Mouse (Mus musculus) adrenal gland, adult 2 months (tissue): ENCODE measurements at regions not wholly inside any gene's neighbourhood (a gene's known extent, or its start where the extent isn't known, plus 50 kb on each side); places are given as distances from the start of the nearest gene placed in this dataset.

Experiments used
- DNase-seq: peaks from one replicate; pipeline ENCODE4 v3.0.0; 2021

DNA sequence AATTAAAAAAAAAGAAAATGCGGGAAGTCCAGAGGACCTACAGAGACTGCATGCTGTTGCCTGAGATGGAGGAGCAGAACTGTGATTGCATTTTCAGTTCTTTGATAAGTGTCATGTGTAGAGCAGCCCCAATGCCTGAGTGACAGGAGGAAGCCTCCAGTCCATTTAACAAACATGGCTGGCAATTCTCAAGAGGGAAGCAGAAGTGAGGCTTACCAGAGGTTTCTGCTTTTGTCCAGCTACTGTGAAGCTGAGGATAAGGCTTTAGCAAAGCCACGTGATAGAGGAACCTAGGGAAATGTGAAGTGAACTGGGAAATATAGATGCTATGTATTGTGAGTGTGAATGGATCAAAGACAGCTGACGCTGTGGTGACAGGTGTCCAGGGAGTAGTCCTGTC is 56.6 kb downstream of the Sucnr1 start:
- DNase-seq, result no peak

DNA sequence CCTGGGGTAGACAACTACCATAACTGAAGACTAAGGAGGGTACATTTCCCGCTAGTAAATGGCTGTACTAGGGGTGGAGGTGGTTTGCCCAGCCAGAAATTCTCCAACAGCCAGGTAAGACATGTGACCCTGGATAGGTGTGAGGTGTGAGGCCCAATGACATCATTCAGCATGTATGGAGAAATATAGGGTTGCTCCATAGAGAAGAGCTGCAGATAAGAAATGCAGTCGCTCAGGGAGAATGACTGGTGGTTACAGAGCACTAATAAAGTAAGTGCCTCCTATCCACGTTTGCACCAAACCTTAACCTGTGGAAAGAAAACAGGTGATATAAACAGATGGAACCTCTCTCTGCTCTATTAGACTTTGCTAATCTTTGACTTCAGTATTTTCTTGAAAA is 78.2 kb downstream of the Sucnr1 start:
- no peak for DNase-seq

DNA sequence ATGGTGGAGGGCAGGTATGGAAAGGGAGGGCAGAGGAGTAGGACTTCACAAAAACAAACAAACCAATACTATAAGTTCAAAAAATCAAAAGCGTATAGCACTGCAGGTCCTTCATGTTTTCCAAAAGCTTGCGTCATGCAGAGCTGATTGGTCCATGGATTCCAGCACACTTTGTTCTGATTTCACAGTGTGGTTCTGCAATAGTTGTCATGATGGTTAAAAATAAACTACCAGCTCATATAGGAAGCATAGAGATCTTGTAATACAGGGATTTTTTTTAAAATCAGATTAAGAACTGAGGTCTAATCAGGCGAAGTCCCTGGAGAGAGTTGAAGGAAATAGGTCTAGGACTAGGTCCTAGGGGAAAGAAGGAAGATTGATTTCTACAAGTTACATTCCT is 86.0 kb downstream of the Sucnr1 start:
- peak; percentile 8 for DNase-seq

DNA sequence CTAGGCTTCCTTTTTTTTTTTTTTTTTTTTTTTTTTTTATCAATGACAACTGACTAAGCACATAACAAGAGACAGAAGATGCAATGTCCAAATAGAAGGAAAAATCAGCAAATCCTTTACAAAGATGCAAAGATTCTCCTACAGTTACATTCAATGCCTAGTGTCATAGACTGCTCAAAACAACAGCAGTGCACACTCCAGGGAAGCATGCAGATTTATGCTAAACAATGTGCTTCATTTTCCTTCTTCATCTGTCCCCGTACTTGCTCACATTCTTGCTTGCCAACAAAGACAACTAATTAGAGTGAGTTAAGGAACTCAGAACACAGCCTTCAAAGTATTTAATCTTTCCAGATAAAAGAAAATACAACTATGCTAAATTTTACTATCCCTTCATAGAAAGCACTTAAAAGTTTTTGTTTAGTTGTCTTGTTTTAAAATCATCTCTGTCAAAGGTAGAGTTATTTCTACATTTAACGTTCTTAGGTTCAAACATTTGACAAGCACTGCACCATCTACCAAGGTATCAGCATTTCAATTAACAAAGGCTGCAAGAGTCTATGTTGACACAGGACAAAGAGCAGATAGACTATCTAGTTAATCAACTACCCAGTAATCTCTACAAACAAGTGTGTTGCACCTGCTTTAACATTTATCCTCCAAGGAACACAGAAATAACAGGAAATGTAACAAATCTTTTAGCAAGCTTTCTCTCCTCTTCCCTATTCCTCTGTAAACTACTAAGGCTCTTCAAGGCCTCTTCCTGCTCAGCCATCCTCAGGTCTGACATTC is 86.7 kb downstream of the Sucnr1 start:
- DNase-seq, result no peak

DNA sequence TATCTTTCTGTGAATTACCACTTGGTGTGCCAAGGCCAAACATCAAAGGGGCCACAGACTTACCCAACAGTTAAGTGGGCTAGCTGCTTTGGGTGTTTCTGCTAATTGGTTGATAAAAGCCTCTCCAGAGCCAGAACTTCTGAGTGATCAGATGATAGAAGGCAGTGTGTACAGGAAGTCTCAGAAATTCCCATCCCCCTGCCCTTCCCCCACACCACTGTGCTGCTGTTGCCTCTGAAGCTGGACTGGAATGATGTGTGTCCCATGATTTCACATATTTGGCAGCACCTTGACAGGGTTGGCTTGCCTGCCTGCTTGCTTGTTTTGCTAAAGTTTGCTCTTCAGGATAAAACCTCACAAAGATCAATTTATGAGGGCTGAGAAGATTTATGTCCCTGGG is 87.9 kb downstream of the Sucnr1 start:
- peak; percentile 44 for DNase-seq

DNA sequence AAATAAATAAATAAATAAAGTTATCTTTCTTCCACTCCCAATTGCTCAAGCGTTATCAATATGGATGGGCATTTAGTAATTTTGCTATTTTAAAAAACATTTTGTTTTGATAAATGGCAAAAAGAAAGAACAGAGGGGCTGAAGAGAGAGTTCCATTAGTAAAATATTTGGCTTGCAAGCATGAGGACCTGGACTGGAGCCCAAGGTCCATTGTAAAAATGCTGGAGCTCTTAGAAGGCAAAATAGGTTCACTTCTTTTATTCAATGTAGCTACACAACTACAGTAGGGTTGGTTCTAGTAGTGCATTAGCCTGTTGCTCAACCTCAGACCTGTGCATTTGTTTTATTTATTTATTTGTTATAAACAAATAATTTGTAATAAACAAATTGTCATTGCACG is 102.8 kb downstream of the Sucnr1 start:
- DNase-seq, result peak; percentile 53

DNA sequence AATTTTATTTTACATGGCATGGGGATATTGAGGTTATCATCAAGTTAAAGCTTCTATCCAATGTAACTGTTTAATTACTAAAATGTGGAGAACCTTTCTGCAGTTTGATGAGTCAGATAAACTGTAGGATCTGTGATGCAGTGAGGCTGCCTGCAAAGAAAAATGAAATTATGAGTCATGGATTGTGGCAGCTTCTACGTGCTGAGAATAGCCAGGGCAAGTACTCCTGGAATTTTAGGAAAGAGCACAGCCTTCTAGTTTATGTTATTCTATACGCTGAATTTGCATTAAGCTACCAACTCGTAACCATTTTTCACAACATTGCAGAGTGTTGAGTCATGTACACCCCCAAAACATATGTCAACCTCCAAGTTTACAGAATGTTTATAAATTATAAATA is 114.4 kb downstream of the Sucnr1 start:
- no peak for DNase-seq

DNA sequence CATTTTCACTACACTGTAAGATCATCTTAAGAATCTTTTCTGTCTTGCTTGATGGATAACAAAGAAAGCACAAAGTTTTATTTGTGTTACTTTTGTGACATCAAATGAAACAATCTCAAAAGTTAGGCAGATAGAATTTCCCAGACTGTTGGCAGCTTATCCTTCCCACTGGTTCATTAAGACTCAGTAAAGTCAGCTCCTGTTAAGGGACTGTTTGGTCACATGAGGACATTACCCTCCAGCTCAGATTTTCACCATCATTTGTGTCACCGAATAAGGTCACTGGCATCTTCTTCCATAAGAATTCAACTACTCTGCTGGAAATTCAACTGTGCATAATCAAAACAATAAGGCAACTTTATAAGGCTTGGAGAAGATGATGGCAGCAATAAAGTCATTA is 126.3 kb downstream of the Sucnr1 start:
- no peak for DNase-seq

DNA sequence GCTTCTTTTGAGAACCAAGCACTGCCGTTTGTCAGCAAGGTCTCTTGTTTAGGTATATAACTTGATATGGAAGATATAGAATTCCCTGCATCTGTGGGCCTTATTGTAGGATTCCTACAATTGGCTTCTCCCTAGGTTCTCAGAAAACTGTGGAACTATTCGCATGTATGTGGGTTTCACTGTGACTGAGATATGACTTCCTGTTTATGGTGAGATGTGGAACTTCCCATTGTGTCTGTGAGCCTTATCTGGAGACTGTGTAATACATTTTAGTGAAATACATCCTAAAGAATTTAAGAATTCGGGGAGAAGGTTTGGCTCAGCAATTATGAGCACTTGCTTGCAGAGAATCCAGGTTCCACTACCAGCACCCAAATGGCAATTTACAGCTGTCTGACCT is 137.3 kb downstream of the Sucnr1 start:
- DNase-seq, result no peak

DNA sequence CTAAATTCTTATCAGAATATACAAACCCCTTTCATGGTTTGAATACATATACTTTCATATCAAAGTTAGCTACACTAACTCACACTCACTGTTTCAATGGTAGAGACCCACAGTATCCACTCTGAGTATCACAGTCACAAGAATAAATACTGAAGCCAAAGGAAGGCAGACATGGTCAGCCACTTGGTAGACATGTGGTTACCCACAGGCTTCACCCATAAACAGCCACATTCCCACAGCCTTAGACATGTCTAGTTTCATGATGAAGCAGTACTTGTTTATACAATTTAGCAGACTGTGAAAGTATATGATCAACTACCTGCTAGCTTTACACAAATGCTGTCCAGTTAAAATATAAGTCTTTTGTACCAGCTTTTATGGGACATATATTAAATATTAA is 159.0 kb downstream of the Sucnr1 start:
- DNase-seq, result no peak

DNA sequence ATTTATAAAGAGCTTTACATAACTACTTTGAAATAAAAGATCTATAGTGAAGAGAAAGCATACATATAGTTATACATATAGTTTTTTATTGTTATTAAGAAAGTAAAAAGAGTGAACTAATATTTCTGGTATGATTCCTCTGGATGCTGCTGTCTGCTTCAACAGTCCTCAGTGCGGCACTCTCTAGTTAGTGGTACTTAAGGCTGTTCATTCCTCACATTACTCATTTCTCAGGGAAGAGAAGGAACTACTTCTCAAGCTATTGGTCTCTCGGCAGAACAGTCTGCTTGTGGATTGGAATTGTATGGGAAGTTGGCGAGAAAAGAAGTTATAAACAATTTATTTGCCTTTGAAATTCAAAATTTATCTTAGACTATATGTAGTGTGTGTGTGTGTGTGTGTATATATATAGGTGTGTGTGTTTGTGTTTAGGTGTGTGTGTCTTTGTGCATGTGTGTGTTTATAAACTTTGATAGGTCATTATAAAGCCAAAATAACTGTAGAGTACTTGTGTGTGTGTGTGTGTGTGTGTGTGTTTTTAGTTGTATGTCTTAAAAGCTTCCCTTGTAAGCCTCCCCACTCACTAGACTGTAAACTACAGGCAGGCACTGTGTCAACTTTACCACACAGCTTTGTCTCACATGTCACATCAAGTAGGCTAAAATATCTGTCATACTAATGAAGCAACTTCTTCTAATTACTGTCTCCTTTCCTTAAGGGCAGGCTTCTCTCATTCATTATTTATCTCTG is 185.2 kb downstream of the Sucnr1 start:
- DNase-seq, result no peak

DNA sequence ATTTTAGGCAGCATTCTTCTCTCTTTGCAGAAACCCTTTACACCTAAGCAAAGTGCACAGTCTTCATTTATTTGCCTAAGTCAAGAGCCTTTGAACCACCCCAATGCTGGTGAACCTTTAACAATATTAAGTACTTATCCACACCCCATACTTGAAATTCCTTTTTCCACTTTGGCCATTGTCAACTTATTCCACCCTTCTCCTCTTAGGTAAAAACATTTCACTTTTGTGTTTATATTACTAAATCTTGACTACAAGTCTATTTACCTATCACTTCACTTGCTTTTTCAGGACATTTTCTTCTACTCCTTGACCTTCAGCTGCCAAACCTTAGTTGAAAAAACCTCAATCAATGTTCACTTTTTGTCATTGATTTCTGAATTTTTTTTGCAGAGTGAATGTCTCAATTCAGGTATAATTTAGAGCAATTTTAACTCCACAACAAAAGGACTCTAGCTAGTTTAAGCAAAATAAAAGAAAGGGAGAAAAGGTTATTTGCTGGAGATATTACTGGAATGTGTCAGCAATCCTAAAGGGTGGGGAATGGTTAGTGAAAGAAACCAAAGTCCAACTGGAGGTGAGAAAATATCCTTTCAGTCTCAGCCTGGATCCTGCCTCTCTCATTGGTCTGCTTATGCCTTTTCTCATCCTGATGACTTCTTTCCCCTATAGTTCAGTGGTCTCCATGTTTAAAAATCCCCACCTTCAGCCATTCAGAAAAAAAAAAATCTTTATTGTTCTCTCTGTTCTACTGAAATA is 185.9 kb downstream of the Sucnr1 start:
- DNase-seq, result no peak

DNA sequence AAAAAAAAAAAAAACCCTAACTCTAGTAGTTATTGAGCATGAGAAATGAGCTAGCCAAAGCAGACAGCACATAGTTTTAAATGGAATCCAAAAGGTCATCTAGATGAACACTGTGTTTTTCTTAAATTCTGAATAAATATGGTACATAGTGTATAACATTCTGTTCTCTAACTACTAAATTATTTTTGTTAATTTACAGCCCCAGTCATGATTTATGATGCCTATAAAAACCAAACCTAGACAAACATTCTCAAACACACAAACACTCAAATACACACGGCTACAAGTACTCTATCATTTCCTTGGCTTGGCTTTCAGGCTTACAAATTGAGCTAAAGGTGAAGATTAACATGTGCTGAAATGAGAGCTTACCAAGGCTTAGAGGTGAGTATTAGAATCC is 188.8 kb downstream of the Sucnr1 start:
- no peak for DNase-seq

DNA sequence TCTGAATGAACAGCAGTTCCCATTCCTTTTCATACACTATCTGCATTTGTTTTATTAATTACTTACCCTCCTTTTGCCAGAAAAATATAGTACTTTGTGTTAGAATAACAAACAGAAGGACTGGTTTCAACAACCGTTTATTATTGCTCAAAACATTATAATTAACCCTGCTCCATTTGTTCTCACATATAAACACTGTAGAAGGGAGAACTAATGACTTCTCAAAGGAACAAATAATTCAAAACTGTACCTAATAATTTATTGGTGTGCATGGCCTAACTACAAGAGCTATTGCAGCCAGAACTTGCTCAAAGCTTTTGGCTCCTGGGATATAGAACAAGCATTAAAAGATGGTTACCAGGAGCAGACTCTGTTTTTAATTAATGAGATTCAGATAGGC is 192.1 kb downstream of the Sucnr1 start:
- no peak for DNase-seq

DNA sequence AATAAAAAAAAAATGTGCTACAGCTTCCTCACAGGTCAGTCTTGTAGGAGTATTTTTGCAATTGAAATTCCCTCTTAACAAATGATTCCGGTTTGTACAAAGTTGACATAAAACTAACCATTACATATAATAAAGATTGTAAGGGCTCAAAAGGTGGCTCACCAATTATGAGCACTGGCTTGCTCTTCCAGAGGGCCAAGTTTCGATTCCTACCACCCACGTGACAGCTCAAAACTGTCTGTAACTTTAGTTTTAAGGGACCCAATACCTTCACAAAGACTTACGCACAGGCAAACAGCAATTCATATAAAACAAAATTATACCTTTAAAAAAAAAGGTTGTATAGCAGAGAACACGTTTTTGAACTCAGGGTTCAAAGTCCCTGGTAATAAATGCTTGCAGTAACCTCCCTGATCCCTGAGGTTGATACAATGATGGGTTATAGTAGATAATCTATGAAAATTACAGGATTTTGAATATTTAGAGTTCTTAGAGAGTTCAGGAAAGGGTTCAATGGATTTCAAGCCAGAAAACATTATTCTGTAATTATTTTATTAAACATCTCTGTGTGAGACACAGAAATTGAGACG is 193.7 kb downstream of the Sucnr1 start:
- no peak for DNase-seq

DNA sequence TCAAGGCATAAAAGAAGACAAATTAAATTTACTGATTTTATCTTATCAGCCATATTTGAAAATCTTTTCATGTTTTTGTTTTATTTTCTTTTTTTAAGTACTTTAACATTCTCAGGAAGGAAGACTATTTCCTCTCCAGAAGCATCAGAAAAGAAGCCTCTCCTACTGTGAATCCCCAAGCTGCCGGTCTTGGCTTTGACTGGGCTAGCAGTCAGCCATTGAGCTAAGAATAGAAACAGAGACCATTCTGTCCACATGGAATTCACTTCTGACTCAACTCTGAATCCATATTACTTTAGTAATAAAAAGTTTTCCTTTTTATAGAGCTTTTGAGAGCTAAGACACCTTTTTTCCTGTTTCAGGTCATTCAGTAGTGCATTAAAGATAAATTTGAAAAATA is 194.8 kb upstream of the Mbnl1 start:
- no peak for DNase-seq

DNA sequence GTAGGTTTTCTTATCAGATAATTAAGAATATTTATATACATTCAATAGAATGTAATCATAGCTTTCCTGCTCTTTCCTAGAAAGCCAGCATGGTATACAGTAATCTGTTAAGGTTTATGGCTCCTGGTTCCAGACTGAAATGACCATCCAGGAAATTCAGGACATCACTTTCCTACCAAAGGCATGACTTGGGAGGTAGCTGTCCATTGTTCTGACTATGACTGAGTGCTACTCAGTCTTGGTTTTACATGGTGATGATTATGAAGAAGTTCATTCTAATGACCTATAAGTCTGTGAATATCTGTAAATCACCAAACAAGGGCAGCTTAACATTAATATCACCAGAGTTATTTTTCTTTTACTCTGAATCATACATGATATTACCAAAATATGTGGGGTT is 191.4 kb upstream of the Mbnl1 start:
- DNase-seq, result no peak

DNA sequence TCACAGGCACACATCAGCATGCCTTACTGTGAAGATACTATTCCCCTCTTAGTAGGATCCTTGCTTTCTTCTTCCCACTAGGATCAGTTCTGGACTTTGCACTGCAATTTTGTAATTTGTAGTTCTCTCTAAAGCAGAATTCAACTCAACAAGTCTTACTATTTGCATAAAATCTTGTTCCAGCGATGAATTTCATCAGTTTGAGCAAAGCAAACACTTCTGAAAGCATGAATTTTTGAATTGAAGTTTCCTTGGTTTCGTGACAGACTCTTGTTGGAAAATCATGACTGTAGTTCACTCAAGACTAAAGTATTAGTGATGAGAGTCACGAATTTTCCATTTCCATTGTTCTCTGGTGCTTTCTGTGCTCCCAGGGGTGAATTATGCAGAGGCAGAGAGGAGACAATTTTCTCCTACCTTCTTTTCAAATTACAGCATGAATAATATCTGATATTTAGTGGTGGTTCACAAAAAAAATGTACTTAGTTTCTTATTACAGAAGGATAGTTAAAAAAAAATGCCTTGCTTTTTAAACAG is 190.6 kb upstream of the Mbnl1 start:
- no peak for DNase-seq

DNA sequence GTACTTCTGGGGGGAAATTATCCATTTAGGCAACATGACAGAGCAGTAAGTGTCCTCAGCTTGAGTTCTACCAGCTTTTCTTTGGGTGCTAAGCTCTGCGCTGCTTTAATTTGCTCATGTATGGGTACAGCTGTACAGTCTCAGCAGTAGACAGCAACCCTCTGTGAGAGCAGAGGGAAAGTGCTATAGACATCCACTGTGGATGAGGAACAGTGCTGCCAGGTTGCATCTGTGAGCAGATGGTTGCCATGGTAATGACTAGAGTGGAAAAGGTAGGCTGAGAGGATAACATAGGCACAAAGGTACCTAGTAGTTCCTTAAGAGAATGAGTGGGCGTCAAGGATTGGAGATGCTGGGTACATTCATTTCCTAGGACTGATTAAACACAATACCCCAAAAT is 180.5 kb upstream of the Mbnl1 start:
- no peak for DNase-seq

DNA sequence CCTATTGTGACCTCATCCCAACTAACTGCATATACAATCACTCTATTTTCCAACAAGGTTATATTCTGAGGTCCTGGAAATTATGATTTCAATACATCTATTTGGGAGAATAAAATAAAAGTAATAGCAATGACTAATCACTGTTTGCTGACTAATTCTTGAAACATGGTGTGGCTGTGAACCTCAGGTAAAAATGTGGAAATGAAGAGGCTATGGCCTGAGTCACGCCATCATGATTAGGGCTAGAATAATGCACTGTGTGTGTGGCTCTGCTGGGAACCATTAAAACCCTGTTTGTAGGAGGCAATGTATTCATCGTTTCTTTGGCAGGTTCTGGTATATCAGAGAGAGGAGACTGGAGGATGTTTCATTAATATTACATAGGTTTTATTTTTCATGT is 179.7 kb upstream of the Mbnl1 start:
- DNase-seq, result no peak

DNA sequence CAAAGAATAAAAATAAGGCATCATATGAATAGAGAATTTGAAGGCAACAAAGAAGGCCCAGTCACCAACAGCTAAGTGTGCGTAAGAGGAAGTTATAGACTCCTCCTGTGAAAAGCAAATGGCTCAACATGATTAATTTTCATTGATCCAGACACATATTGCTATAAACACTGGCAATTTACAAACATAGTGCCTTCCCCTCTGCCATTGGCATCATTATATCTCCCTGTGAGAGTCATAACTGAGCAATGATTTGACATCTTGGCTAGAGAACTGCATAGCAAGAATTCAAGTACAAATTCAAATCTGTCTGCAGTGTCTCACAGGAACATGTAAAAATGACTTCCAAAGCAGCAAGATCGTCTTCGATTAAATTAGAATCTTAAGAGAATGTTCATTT is 167.2 kb upstream of the Mbnl1 start:
- DNase-seq, result no peak

DNA sequence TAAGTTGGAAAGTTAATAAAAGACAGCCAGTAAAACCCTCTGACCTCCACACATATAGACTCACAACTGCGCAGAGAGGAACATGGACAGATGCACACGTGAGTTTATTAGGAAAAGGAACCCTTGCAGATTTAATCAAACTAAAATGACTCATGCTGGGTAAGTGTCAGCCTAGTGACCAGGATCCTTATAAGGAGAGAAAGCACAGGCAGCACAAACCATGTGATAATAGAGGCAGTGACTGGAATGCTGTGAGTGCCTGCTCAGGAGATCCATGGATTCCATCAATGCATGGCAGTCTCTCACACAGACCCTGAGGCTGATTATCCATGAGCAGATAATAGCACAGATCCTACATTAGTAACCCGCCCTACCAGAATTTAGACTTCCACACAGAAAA is 162.2 kb upstream of the Mbnl1 start:
- DNase-seq, result no peak

DNA sequence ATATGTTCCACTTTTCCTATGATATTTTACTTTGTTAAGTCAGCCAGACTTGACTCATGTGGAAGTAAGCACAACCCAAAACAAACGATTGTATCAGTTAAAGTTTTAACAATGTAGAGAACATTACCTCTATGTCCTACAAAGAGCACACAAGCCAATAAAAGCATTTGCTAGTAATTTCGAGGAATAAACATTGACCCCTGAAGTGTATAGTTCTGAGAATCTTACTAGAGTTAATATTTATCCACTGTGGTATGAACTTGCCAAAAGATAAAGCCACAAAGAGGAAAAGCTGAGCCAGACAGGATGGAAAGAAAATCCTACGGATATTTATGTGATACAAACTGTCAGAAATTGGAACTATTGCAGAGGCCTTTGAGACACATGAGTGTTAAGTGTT is 161.5 kb upstream of the Mbnl1 start:
- no peak for DNase-seq
